Mouse (Mus musculus) adrenal gland, postnatal 36 days (tissue): Measurements from ENCODE around the gene Ripk3. TPM values are rescaled to one million over a fixed set of nuclear protein-coding genes. Genes with fewer than 3 reads are reported as not detected.

ENCODE experiments used
- DNase-seq, 2 experiments: peaks; one replicate each; pipeline ENCODE4 v3.0.0; 2021; ENCODE audit warnings: mixed read lengths in 1 of 2
- long read RNA-seq, 2 experiments: library from polyadenylated mRNA; stranded (forward); transcript quantifications; one replicate each; pipeline ENCODE4 v2.0.0; 2021; ENCODE audit warnings: borderline sequencing depth in 2 of 2
- total RNA-seq, 2 experiments: library from RNA; stranded (reverse); gene quantifications; 2 replicates each; pipeline ENCODE4 v1.2.3; 2021

The Ripk3 gene
- total RNA-seq = 1 to 10 TPM; 4.5 to 5.3 TPM
- long read RNA-seq, experiment 1, partial matches to known transcripts = 1 of 5 reads
- long read RNA-seq, experiment 1, other reads (novel, unspliced or antisense) = 2 of 5 reads
- long read RNA-seq, experiment 2, partial matches to known transcripts = 1 of 2 reads
- long read RNA-seq, experiment 2, other reads (novel, unspliced or antisense) = 0 of 2 reads

DNA sequence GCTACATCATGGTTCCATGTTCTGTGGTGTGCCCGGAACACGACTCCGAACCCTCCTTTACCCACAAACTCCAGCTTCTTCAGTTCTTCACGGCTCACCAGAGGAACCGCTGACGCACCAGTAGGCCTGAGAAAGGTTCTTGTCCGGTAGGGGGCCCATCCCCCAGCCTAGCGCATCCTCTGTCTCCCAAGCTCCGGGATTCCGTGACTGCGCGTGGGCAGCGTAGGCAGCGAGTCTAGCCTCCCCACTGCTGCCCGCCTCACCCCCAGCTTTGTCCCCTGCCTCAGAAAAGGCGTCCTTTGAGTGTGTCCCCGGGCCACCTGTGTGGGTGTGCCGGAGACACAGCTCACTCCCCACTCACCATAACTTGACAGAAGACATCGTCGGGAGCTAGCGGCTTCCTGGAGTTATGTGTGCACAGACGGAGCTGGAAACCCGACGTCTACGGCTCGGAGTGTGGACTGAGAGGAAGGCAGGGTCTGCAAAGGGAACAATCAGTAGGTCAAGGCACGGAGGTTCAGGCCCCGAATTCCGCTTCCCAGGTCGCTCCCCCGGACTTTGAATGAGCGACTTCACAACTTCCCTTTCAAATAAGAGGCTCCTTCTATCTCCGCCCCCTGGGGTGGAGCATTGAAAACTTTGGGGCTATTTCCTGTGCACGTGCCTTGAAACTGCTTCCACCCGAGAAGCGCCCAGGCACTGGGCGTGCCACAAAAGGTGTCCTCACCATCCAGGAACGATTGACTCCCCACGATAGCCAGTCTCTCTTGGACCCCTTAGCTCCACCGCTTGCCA is at the start of gene Ripk3:
Gene Ripk3 (minus strand): TSS at position 610 of the 795 bp plus-strand sequence.
- DNase-seq = peak; percentile 43 to 65

DNA sequence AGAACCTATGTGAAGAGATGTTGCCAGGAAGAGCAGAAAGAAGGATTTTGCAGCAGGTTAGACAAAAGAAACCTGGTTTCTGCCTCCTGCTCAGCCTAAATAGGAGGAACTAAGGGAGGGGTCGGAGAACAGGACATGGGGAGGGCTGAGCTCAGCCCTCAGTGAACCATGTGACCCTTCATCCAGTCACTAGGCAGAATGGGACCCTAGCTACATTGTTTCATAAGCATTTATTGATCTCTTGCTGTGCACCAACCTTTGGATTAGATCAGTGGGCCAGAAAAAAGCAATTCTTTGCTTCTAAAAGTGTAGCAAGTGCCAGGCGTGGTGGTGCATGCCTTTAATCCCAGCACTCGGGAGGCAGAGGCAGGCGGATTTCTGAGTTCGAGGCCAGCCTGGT is 49.6 kb upstream of the Ripk3 start:
- no peak for DNase-seq

DNA sequence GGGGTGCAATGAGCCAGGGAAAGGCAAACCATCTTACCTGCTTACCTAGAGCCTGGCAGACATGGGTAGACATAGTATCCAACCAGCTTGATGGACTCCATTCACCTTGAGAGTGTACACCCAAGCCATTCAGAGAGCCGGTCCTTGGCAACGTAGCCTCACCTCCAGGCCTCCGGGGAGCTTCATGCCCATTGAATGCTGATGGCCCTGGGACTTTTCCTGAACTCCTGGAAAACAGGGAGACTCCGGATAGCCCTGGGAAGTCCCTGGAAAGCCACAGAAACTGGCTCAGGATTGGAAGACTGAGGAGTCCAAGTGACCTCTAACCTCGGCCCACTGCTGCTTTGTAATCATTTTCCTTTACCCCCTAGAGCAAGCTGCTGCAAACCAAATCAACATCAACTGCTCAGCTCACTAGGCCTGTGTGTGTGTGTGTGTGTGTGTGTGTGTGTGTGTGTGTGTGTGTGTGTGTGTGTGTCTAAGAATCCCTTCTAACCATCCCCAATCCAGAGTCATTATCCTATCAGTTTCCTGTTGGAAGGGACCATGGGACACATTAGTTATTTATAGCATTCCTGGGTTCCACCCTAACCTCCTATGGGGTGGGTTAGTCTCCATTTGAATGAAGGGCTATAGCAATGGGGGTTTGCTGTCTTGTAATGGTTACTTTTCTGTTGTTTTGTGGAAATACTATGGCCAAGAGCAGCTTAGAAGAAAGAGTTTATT is 46.3 kb upstream of the Ripk3 start:
- no peak for DNase-seq

DNA sequence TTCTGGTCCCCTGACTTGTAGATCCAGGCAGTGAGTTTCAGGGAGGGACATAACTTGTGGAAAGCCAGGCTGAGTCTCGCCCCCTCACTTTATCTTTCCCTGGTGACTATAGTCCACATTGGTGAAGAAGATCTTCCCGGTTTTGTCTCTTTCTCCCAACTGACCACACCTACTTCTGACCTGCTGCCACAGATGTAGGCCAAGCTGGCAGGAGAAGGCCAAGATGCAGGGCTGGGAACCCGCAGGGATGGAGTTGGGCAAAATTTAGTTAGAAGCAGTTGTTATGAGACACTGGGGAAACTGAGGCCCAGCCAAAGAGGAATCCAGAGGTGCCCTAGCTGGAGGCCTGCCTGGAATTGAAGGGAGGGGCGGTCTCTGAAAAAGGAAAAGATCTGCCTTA is 44.5 kb upstream of the Ripk3 start:
- DNase-seq = no peak

DNA sequence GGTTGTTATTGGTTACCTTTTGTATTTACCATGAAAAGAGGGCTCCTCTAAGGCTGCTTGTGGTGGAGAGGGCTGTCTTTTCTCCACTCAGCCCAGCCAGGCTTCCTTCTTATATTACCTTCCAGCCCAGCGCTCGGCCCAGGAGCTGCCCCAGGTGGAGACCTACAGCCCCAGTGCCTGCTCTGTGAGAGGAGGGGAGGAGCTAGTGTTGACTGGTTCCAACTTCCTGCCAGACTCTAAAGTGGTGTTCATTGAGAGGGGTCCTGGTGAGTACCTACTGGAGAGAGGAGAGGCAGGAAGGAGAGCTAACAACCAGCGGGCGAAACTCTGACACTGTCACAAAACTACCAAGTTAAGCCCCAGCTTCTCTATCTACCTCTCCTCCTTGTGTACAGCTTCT is 41.7 kb upstream of the Ripk3 start:
- no peak for DNase-seq

DNA sequence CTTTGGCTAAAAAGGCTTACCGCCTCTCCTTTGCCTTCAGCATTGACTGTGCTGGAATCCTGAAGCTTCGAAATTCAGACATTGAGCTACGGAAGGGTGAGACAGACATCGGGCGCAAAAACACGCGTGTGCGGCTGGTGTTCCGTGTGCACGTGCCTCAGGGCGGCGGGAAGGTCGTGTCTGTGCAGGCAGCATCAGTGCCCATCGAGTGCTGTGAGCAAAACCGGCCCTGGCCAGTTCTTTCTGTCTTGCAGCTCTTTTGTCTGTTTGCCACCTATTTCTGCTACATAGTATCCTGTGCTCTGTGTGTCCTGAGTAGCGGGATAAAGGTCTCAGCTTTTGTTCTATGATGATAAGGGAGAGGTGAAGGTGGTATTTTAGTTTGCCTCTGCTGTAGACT is 41.2 kb upstream of the Ripk3 start:
- DNase-seq = no peak

DNA sequence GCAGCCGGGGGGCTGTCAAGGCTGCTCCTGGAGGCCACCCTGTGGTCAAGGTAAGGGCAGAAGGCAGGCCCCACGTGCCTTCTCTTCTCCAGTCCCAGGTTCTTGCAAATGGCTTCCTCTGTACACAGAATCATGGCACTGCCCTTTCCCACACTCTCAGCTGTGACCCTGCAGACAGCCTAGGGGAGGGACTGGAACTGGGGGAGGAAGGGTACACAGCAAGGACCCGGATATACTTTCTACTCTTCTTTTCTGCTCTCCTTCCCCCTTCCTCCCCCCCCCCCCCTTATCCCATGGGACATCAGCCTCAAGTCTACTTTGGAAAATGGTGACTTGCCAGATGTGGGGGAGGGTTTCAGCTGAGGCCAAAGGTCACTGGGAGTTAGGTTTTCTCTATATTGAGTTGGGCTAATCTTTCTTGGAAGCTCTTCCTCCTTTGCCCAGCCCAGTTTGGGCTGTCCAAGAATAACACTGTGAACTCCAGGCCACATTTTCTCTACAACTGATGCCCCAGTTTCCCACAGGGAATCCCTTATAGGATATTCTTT is 40.1 kb upstream of the Ripk3 start:
- peak in 1 of 2 experiments; percentile 24 for DNase-seq

DNA sequence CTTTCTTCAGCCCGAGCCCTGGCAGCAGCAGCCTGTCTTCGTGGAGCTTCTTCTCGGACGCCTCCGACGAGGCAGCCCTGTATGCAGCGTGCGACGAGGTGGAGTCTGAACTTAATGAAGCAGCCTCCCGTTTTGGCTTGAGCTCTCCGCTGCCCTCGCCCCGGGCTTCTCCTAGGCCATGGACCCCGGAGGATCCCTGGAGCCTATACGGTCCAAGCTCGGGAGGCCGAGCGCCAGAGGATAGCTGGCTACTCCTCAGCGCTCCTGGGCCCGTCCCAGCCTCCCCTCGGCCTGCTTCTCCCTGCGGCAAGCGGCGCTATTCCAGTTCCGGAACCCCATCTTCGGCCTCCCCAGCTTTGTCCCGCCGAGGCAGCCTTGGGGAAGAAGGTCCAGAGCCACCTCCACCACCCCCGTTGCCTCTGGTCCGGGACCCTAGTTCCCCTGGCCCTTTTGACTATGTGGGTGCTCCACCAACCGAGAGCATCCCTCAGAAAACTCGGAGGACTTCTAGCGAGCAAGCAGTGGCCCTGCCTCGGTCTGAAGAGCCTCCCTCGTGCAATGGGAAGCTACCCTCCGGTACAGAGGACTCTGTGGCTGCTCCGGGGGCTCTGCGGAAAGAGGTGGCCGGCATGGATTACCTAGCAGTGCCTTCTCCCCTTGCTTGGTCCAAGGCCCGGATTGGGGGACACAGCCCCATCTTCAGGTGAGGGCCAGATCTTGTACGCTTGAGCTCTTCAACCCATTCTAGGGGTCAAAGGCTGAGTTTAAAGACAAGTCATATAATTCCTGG is 38.1 kb upstream of the Ripk3 start:
- peak in 1 of 2 experiments; percentile 21 for DNase-seq

DNA sequence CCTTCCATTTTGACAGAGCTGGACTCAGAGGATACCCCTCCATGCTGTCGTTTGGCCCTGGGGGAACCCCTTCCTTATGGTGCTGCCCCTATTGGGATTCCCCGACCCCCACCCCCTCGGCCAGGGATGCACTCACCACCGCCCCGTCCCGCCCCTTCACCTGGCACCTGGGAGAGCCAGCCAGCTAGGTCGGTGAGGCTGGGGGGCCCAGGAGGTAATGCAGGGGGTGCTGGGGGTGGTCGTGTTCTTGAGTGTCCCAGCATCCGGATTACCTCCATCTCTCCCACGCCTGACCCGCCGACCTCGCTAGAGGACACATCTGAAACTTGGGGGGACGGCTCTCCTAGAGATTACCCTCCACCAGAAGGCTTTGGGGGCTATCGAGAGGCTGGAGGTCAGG is 37.5 kb upstream of the Ripk3 start:
- DNase-seq = no peak

DNA sequence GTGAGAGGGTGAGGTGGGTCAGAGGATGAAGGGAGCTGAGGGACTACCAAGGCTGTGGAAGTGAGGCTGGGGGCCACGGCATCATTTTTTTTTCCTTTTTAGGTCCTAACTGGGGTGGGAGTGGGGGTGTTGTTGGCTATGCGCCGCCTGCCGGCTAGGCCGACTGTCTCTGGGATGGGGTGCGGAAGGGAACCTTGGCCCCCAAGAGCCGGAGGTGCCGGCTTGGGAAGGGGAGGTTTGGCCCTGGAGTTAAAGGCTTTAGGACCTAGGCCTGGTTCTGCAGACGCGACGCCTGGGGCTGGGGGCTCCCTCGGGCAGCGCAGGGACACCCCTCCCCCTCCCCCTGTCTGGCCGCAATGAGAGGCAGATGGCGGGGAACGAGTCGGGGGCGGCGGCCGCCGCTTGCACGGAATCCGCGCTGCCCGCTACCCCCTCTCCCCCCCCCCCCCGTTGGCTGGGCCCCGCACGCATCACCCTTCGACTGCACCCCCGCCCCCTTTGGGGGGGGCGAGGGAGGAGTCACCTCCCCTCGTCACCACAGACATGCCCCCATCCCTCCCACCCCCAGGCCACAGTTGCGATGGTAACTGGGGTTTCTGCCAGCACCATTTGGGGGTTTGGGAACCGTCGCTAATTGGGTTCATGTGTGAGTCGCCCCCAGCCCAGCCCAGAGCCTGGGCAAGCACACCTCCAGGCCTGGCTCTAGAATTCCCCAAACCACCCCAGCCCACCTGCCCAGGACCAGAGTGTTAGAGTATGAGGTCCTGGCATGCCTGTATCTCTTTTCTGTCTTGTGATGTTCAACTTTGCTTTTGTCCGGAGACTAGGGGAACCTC is 36.8 kb upstream of the Ripk3 start:
- peak; percentile 20 to 47 for DNase-seq

DNA sequence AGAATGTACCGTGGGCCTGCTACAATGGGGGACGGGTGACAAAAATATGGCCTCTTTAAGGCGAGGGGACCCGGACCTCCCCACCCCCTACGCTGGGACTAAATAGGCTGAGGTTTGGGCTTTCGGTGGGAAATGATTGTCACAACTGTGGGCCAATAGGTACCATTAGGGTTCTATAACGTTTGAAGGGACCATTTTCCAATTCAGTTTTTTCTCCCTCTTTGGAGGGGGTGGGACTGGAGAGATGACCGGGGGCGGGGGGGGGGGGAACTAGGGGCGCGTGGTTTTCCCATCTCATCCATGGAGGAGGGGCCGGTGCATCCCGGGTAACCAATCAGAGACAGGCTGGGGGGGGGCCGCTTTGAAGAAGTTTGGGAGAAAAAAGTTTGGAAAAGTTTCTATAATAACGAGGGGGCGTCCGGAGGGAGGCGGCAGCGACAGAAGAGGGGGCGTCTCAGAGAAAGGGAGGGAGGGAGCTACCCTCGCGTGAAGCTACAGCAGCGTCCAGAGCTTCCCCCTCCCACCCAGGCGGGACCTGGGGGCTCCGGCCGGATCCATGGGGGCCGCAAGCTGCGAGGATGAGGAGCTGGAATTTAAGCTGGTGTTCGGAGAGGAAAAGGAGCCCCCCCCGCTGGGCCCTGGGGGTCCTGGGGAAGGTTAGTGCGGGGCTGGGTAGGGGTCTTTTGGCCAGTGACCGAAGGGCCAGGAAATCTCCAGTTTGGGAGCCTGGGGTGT is 36.0 kb upstream of the Ripk3 start:
- DNase-seq = peak; percentile 42 to 62

DNA sequence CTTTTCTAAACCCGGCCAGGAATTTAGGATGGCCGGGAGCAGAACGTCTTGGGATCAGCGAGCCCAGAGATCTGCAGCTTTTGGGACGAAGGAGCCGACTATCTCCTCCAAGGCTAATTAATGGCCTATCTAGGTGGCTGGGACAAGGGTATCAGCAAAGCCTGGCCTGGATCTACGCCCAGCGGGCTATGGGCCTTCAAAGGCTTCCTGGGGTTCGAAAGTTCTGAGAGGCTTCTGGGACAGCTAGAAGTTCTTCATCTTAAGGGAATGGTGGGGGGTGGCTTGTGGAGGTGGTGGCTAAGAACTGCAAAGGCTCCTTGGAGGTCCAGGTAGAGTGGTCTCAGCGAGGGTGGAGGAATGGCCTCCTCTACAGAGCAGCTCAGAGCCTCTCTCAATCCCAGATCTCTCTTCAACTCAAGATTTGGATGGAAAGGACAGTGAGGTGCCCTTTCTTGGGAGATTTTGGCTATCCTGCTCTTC is 35.4 kb upstream of the Ripk3 start:
- DNase-seq = peak; percentile 43 to 59

DNA sequence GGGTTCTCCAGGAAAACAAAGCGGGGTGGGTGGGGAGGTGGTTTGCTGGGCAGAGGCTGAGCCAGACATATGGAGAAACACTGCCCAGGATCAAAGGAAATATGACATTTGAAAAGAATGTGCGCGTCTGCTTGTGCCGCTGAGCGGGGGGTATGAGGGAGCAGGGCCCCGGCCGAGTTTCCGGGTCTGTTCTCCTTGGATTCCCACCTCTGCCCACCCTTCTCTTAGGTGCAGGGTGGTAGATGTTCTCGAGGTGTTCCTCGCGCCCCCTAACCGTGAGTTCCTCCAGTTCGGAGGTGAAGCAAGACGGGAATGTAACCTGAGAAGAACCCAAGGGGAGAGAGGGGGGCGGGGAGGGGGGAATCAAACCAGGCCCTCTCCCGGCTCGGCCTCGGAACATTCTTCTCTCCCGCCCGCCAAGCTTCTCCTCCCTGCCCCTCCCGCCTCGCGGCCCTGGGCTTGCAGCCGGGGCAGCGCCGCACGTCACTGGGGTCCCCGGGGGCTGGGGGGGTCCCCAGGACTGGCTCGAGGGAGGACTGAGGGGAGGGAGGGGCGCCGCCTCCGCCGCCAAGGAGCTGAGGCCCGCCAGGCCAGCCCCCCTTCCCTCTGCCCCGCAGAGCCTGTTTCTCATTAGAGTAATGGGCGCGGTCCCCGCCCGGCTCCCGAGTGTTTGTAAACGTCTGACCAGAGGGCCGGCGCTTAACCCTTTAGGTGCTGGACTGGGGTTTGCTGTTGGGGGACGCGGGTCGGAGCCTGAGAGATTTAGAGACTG is 34.5 kb upstream of the Ripk3 start, which contains the start of gene Nfatc4:
Gene Nfatc4 (plus strand): TSS at position 154 of the 772 bp plus-strand sequence.
- peak; percentile 70 to 83 for DNase-seq

DNA sequence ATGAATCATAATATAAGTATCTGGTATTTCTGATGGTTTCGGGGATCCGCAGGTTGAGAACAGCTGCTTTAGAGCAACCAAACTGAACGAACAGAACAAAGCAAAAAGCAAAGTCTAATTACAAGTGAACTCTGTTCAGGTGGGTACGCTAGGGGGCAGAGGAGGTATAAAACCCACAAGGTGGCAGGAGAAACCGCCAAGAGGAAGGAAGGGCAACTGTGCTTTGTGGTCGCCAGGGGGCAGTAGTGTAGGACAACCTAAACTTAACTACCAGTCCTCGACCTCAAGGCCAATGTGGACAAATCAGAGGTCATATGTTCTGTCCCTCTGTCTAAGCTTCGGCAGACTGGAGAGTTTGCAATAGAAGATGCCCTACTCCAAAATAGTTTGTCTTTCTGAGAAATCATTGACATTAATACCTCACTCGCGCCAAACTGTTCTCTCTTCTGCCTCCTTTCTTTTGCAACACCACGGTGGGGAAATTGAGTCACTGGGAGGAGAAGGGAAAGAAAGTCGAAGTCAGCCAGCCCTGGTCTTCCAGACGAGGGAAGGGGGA is 33.8 kb upstream of the Ripk3 start:
- peak; percentile 75 to 88 for DNase-seq

DNA sequence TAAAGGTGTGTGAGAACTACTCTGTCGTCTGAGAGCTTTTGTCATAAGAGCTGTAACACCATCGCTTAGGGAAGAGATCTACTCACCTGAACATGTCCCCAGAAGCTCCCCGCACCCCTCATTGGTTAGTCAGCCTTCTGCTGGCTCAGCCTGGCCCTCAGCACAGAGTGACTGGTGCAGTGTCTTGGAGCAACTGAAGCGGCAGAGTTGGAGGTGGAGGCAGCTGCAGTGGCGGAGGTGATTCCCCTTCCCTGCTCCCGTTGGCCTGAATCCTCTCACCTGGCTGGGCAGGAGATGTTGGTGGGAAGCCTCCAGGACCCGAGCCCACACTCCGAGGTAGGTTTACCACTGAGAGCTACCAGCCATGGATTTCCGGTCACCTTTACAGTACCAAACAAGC is 31.9 kb upstream of the Ripk3 start:
- DNase-seq = no peak

DNA sequence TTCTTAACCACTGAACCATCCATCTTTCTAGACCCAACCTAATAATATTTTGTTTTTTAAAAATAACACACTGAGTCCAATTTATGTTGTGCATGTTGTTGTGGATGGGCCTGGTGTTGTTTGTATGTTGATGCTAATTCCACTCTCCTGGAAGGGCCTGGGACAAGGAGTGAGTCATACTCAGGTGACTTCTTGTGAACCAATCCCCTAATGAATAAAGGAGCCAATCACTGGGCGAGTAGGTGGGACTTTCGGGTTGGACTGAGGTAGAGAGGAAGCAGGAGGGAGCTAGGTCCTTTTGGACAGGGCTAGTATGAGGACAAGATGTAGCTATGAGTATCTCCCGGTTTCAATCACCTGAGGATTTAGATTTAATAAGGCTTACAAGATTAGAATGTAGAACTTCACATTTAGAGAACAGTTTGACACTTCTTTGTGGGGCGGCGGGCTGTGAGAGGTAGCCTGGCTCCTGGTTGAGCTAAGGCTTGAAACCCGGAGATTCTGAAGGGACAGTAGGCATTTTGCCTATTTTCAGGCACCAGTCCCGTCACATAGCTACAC is 31.3 kb upstream of the Ripk3 start:
- no peak for DNase-seq

DNA sequence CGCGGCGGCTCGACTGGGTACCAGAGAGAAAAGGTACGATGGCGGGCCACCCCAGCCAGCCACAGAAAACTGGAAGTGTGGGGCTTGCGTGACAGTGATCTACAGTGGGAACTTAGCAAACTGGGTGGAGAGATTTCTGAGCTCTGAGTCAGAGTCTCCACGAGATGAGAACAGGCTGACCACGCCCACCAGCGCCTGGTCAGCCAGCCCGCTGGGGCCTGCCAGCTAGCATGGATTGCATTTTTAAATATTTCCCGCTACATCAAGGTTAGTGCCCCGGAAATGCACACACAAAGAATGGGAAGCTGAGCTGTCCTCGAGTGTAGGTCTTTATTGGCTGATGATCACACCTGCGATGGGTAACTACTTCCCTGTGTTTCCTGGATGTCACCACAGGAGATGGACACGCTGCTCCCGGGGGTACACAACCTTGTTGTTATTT is 26.7 kb upstream of the Ripk3 start:
- peak; percentile 82 to 90 for DNase-seq

DNA sequence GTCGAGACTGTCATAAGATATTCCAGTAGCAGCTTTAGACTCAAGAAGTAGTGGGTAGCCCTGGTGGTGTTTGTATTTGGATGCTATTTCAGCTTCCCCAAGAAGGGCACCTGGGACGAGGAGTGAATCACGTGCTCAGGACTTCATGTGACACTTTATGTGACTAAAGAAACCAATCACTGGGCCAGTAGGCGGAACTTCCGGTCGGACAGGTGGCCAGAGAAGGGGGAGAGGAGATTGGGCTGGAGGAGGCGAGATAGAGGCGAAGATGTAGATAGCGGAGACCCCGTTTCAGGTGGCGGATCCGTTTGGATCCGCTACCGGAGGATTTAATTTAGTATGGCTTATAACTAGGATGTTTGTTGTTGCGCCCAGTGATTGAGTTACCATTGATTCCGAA is 26.2 kb upstream of the Ripk3 start:
- DNase-seq = peak; percentile 82 to 86
